Mouse (Mus musculus) liver, adult 2 months (tissue): ENCODE measurements around the gene Rint1.

Experiments
- CTCF ChIP-seq: fragments of 200-500 bp; IDR thresholded peaks from 2 replicates; pipeline ENCODE4 v1.5.1; 2011; ENCODE audit warnings: low read depth, low read length, control low read depth
- POLR2A ChIP-seq: fragments of 200-500 bp; IDR thresholded peaks from 2 replicates; pipeline ENCODE4 v1.6.1; 2011; ENCODE audit warnings: low read length, control low read depth; ENCODE audit not compliant: insufficient read depth; ENCODE audit errors: extremely low read depth

- TF ChIP-seq POLR2A (no peak), CTCF (no peak)
Observed at GRCm38 (mm10) chr5:23863166-23864053, 75.9 kb downstream of the Rint1 start.
